33 mouse cellular contexts compared by ENCODE assay signal in the genomic region with DNA sequence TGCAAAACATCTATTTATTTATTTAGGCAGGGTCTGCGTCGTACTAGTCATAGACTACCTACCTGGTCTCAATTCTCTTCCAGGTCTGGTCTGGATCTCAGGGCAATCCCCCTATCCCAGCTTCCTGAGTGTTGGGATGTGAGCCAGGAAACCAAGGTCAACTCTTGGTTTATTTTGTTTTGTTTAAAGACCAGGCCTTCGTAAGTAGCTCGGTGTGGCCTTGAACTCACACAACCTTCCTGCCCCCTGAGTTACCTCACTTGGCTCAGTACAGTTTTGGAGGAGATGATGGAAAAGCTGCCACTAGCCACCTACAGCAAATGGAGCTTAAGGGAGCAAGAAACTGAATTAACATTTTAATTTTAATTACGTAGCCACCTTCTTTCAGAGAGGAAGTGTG. TPM values are rescaled to one million over a fixed set of nuclear protein-coding genes. Genes with fewer than 3 reads are reported as not detected.
"Had no signal": no experiment of that assay in that cellular context is flagged by ENCODE, and none has a peak within 500 bp of the region (broad histone marks: within the 10 kb centered on the region; RNA-seq: fewer than 3 reads in every experiment).

No protein-coding gene starts in this region.

- H3K27ac ChIP-seq: gastrocnemius, adult 2 months; heart, embryonic 10.5 days; hindbrain, embryonic 10.5 days; hindbrain, embryonic 12.5 days; hindbrain, embryonic 15.5 days; hindbrain, postnatal 0 days; left cerebral cortex, adult 2 months; limb, embryonic 10.5 days; limb, embryonic 12.5 days; liver, embryonic 13.5 days; liver, embryonic 15.5 days had no signal

- H3K4me2 ChIP-seq: heart, embryonic 12.5 days; hindbrain, embryonic 12.5 days; hindbrain, embryonic 15.5 days; limb, embryonic 12.5 days; liver, embryonic 13.5 days; liver, embryonic 15.5 days had no signal

- H3K4me3 ChIP-seq: gastrocnemius, adult 2 months; heart, embryonic 10.5 days; heart, embryonic 12.5 days; hindbrain, embryonic 10.5 days; hindbrain, embryonic 12.5 days; hindbrain, embryonic 15.5 days; left cerebral cortex, adult 2 months; limb, embryonic 10.5 days; limb, embryonic 12.5 days; liver, embryonic 13.5 days; liver, embryonic 15.5 days had no signal

- ATAC-seq: hindbrain, postnatal 0 days; intestine, embryonic 16.5 days had no signal

- H3K9ac ChIP-seq: heart, embryonic 12.5 days; hindbrain, embryonic 12.5 days; hindbrain, embryonic 15.5 days; limb, embryonic 12.5 days; liver, embryonic 13.5 days; liver, embryonic 15.5 days had no signal

- DNase-seq: gastrocnemius, adult 2 months; gastrocnemius, postnatal 10 days; gastrocnemius, postnatal 25 days; heart, adult 18-20 months; heart, postnatal 10 days; heart, postnatal 4 days; kidney, adult 11 months; kidney, adult 8-10 months; kidney, postnatal 10 days; kidney, postnatal 25 days; layer of hippocampus, adult 9-11 months; layer of hippocampus, postnatal 36 days; liver, embryonic 13.5 days had no signal

- H3K36me3 ChIP-seq: heart, embryonic 12.5 days; hindbrain, embryonic 15.5 days had no signal

- H3K4me1 ChIP-seq: heart, embryonic 10.5 days; heart, embryonic 12.5 days; hindbrain, embryonic 10.5 days; hindbrain, embryonic 12.5 days; hindbrain, embryonic 15.5 days; limb, embryonic 10.5 days; limb, embryonic 12.5 days had no signal

- H3K9me3 ChIP-seq: limb, embryonic 10.5 days; liver, embryonic 15.5 days had no signal

- H3K27me3 ChIP-seq: heart, embryonic 12.5 days; hindbrain, embryonic 12.5 days; hindbrain, embryonic 15.5 days; limb, embryonic 12.5 days; liver, embryonic 13.5 days; liver, embryonic 15.5 days had no signal

RNA-seq across cellular contexts. Expression of gene 9130230L23Rik, which starts 24.1 kb away (rescaled TPM):
- total RNA-seq: gastrocnemius, postnatal 25 days; granulocyte monocyte progenitor cell, adult 5-6 weeks; heart, adult 18-20 months; heart, adult 8-10 months; heart, postnatal 10 days; heart, postnatal 25 days; heart, postnatal 4 days; hindbrain, postnatal 0 days; layer of hippocampus, adult 18-20 months; layer of hippocampus, adult 8-10 months; layer of hippocampus, postnatal 36 days; left cerebral cortex, adult 2 months; left cerebral cortex, postnatal 14 days; left cerebral cortex, postnatal 36 days had no signal
- polyA plus RNA-seq: frontal cortex, adult 2 months; hindbrain, embryonic 12.5 days; hindbrain, embryonic 15.5 days; hindbrain, postnatal 0 days; limb, embryonic 12.5 days; limb, embryonic 14.5 days; liver, embryonic 13.5 days had no signal
